Mouse (Mus musculus) limb, embryonic 11.5 days (tissue): ENCODE measurements at regions not wholly inside any gene's neighbourhood (a gene's known extent, or its start where the extent isn't known, plus 50 kb on each side); places are given as distances from the start of the nearest gene placed in this dataset.

Experiments
- ATAC-seq: fragments of 200-750 bp; cut with Nextera tagmentation; 2 replicates; pipeline ENCODE4 v1.8.0; 2017; ENCODE audit warnings: low read depth; ENCODE audit not compliant: insufficient number of reproducible peaks, low FRiP score, low TSS enrichment
- DNase-seq: peaks from one replicate; pipeline ENCODE4 v3.0.0-alpha.2; 2015; ENCODE audit warnings: low spot score
- H3K27ac ChIP-seq: fragments of 300-500 bp; sonication (generic); replicated peaks from 2 replicates; pipeline ENCODE4 v1.5.1; 2014; ENCODE audit warnings: low read depth, mild to moderate bottlenecking, low read length
- H3K27me3 ChIP-seq: fragments of 300-500 bp; sonication (generic); 2 replicates; pipeline ENCODE4 v1.6.1; 2014; ENCODE audit warnings: mild to moderate bottlenecking, low read length, mixed read lengths; ENCODE audit not compliant: control insufficient read depth, insufficient read depth
- H3K36me3 ChIP-seq: fragments of 300-500 bp; sonication (generic); 2 replicates; pipeline ENCODE4 v1.6.1; 2014; ENCODE audit warnings: mild to moderate bottlenecking, low read length, moderate library complexity, mixed read lengths; ENCODE audit not compliant: control insufficient read depth, insufficient read depth
- H3K4me1 ChIP-seq: fragments of 300-500 bp; sonication (generic); 2 replicates; pipeline ENCODE4 v1.6.1; 2014; ENCODE audit warnings: low read length, mixed read lengths; ENCODE audit not compliant: control insufficient read depth, insufficient read depth
- H3K4me2 ChIP-seq: fragments of 300-500 bp; sonication (generic); 2 replicates; pipeline ENCODE4 v1.6.1; 2014; ENCODE audit warnings: low read depth, mild to moderate bottlenecking, moderate library complexity; ENCODE audit not compliant: severe bottlenecking
- H3K4me3 ChIP-seq: fragments of 300-500 bp; sonication (generic); 2 replicates; pipeline ENCODE4 v1.5.1; 2014; ENCODE audit warnings: low read depth, low read length
- H3K9ac ChIP-seq: fragments of 300-500 bp; sonication (generic); 2 replicates; pipeline ENCODE4 v1.6.1; 2014; ENCODE audit warnings: mild to moderate bottlenecking, low read length
- H3K9me3 ChIP-seq: fragments of 300-500 bp; sonication (generic); 2 replicates; pipeline ENCODE4 v1.6.1; 2016; ENCODE audit warnings: low read length; ENCODE audit not compliant: control insufficient read depth
- WGBS: fragments of 180-500 bp; shearing (Covaris S2); extraction: QIAGEN DNeasy Blood & Tissue Kit; methylation state at CpG from one replicate; pipeline ENCODE4 v1.1.7; 2014; 5-methylcytosine and 5-hydroxymethylcytosine counted together

DNA sequence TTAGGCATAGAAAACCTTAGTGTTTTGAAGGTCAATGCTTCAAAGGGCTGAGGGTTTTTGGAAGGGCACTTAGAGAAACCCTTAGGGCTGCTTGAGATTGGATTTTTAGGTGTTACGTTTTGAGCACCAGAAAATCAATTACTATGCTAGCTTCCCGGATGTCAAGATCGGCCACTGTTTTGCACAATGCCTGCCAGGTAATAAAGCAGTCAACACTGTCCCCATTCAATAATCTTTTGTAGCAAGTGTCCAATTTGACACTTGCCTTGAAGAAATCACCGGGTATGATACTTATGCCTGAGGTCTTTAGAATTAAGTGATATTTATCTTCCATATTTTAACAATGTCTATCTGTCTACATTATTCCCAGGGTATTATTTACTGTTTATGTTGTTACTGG, 403.0 kb upstream of the Sel1l start:
- ATAC-seq (no peak), DNase-seq (no peak)
- Histone ChIP-seq H3K27ac (no peak overlapping the region), H3K9me3 (no peaks in the 10 kb centered on the region), H3K27me3 (no peaks in the 10 kb centered on the region), H3K9ac (no peak overlapping the region), H3K4me2 (no peak overlapping the region), H3K36me3 (no peaks in the 10 kb centered on the region), H3K4me1 (no peaks in the 10 kb centered on the region), H3K4me3 (no peak overlapping the region)
- WGBS, result 54% methylated on average over 4 of the region's 4 CpGs

DNA sequence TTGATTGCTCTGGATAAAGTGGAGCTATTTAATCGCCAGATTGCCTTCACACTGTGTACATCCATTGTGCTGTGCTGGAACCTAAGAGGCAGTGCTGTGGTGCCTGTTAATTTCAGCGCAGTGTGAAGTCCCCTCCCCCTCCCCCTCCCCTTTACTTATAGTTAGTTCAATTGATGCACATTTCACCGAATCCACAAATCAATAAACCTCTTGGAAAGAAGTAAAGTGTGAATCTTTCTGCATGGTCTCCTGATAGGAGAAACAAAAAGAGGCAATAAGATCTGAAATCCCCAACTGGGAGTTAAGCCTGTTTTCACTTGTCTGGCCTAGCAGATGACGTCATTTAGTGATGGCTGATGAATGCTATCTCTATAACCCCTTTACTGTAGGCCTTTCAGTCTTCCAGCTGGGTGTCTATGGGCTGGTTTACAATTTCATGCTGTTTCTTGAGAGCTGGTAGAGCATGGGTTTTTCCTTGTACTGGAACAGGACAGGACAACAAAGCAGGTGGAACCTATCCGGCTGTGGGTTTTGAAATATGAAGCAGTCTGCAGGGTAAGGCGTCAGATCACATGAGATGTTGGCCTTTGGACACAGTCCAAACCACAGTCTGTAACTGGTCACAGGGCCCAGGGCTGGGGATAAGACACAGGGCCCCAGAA, 398.0 kb upstream of the Sel1l start:
- Histone ChIP-seq H3K27ac (no peak overlapping the region), H3K36me3 (no peaks in the 10 kb centered on the region), H3K4me1 (no peaks in the 10 kb centered on the region), H3K9me3 (no peaks in the 10 kb centered on the region), H3K4me3 (no peak overlapping the region), H3K27me3 (no peaks in the 10 kb centered on the region), H3K4me2 (no peak overlapping the region), H3K9ac (no peak overlapping the region)
- DNase-seq (no peak), ATAC-seq (no peak)
- 69% methylated on average over 6 of the region's 6 CpGs for WGBS

DNA sequence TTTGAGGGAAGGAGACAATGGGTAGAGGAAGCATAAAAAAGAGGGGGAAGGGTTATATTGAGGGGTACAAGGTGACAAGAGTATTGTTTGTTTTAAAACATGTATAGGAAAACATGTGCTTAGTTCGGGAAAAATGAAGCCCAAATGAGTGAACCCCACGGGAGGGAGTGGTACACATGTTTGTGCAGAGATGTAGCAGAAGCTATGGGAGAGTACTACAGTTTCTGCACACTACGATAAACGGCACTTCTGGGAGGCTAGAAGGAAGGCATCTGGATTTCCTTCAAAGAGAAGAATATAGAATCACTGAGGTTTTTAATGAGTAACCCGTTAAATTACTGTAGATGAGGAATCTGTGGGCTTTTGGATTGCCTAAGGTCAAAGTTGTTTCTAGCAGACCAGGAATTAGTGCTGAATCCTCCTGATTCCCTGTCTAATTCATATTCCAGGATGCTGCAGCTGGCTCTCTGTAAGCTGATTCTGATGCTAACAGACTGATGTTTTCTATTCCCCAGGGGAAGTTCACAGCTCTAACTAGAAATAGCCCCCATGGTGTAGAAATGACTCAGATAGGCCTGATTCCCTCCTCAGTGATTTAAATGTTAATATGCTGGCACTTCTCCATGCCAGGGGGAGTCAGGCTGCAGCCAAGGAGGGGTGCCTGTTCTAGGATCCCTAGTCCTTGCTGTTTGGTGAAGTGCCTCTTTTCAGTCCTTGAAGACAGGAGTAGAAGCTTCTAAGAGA, 391.2 kb upstream of the Sel1l start:
- Histone ChIP-seq H3K9me3 (no peaks in the 10 kb centered on the region), H3K36me3 (no peaks in the 10 kb centered on the region), H3K27me3 (no peaks in the 10 kb centered on the region), H3K4me1 (no peaks in the 10 kb centered on the region), H3K4me2 (no peak overlapping the region), H3K4me3 (no peak overlapping the region), H3K27ac (no peak overlapping the region), H3K9ac (no peak overlapping the region)
- ATAC-seq (no peak), DNase-seq (no peak)
- WGBS, result 77% methylated on average over 5 of the region's 5 CpGs

DNA sequence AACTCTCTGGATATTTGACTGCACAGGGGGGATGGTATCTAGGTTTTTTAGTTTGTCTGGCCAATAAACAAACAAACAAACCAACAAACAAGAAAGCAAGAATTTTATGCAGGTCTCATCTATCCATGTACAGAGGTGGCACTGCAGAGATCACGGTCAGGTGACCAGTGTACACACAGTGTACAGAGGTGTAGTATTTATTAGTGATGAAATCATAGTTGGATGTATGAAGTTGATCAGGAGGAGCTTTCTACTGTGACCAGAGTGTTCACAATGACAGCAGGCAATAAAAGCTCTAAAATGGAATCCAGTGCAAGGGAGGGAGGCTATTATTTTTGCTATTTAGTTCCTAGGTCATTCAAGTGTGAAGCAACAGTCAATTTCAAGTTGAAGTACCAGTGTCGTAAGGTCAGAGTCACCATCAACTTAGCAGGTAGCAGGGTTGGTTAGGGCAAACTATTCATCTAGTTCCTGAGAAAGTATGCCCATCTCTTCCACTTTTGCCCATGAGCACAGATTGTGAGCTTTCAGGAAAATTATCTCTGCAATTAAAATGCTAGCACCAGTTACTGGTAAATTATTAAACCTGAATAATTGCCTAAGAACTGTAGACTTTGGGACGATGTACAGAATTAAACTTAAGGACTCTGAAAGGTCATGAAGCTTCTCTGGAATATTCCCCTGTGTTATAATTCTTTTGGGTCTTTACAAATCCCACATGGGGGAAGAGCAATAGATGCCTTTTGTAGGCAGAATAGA, 384.9 kb upstream of the Sel1l start:
- Histone ChIP-seq H3K4me1 (no peaks in the 10 kb centered on the region), H3K9me3 (no peaks in the 10 kb centered on the region), H3K4me2 (no peak overlapping the region), H3K4me3 (no peak overlapping the region), H3K36me3 (no peaks in the 10 kb centered on the region), H3K27ac (no peak overlapping the region), H3K27me3 (no peaks in the 10 kb centered on the region), H3K9ac (no peak overlapping the region)
- no peak for ATAC-seq
- no peak for DNase-seq
- 93% methylated on average over 3 of the region's 3 CpGs for WGBS

DNA sequence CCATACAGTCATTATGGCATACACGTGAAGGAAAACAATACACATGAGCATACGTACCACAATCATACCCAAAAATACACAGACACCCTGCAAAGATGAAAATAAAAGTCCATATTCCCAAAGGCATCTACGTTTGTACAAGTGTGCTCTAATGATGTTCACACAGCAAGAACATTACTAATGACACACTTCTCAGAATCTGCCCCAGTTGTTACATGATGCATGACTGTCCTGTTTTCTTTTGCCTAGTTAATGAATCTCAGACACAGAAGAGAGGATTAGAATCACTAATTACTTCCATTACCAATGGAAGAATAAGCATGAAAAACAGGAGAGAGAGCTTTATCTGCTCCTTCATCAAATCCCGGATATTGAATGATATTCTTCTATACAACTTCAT, 379.6 kb upstream of the Sel1l start:
- Histone ChIP-seq H3K4me3 (no peak overlapping the region), H3K27ac (no peak overlapping the region), H3K4me2 (no peak overlapping the region), H3K27me3 (no peaks in the 10 kb centered on the region), H3K9me3 (no peaks in the 10 kb centered on the region), H3K4me1 (no peaks in the 10 kb centered on the region), H3K36me3 (no peaks in the 10 kb centered on the region), H3K9ac (no peak overlapping the region)
- DNase-seq, result no peak
- WGBS, result 81% methylated on average over 4 of the region's 4 CpGs
- ATAC-seq, result no peak

DNA sequence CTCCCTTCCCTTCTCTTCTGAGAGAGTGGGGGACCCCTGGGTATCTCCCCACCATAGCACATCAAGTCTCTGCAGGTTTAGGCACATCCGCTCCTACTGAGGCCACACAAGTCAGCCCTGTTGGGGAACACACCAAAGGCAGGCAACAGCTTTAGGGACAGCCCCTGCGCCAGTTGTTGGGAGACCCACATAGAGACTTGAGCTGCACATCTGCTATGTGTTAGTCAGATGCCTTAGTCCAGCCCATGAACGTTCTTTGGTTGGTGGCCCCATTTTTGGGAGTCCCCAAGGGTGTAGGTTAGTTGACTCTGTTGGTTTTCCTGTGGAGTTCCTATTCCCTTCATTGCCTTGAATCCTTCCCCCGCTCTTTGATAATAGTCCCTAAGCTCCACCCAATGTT, 354.4 kb upstream of the Sel1l start:
- Histone ChIP-seq H3K4me1 (no peaks in the 10 kb centered on the region), H3K9me3 (no peaks in the 10 kb centered on the region), H3K36me3 (no peaks in the 10 kb centered on the region), H3K27ac (no peak overlapping the region), H3K27me3 (no peaks in the 10 kb centered on the region), H3K4me3 (no peak overlapping the region), H3K4me2 (no peak overlapping the region), H3K9ac (no peak overlapping the region)
- DNase-seq (no peak), ATAC-seq (no peak)
- WGBS, result 85% methylated on average over 4 of the region's 4 CpGs

DNA sequence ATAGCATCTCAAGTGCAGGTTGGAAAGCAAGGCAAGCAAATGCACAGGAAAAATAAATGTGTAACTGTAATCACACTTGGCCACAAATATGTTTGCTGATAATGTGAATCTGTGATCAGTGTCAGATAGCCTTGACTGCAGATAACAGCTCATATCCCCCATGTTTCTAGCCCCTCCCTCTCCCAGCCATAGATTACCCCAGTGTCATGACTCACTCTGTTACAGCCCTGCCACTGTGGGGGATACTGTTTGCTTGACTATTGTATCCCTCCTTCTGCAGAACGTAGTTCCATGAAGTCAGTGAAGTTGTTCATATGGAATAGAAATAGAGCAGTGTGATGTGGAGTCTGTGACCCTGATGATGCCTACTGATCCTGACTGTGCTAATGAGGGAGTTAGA, 351.6 kb upstream of the Sel1l start:
- Histone ChIP-seq H3K4me2 (no peak overlapping the region), H3K27ac (no peak overlapping the region), H3K4me1 (no peaks in the 10 kb centered on the region), H3K4me3 (no peak overlapping the region), H3K9ac (no peak overlapping the region), H3K36me3 (no peaks in the 10 kb centered on the region), H3K9me3 (no peaks in the 10 kb centered on the region), H3K27me3 (no peaks in the 10 kb centered on the region)
- DNase-seq (no peak), ATAC-seq (no peak)
- WGBS, result 80% methylated on average over 1 of the region's 1 CpGs

DNA sequence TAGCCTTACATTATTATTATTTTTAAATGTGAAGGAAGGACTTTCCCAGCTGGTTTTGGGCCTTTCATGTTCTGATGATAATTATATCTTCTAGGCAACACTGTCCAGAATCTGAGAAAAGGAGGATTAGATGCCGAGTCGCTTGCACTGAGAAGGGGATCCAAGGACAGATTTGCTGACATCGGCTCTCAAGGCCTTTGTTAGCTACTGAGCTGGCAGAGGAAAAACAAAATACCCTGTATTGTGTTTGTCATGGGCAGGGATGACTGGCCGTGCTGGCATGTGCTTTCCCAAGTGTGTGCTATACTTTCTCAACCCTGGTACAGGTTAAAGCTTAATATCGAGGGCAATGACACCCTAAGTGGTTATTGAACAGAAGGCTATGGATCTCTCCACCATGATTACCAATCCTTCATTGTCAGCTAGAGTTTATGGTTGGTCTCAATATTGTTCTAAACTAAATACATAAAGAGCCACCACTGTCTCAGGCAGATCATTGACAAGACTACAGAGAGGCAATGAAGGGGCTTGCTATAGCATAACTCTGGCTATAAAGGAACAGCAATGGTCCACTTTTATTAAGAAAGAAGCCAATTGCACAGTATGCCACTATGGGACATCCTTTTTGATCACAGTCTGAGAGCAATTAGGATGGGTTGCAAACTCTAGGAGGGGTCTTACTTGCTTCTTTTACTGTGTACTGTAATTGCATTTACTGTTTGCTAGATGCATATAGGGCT, 350.0 kb upstream of the Sel1l start:
- no peaks in the 10 kb centered on the region for H3K27me3 ChIP-seq
- no peak overlapping the region for H3K4me3 ChIP-seq
- no peak overlapping the region for H3K4me2 ChIP-seq
- WGBS, result 87% methylated on average over 5 of the region's 5 CpGs
- DNase-seq (no peak), ATAC-seq (no peak)
- no peak overlapping the region for H3K27ac ChIP-seq
- no peaks in the 10 kb centered on the region for H3K9me3 ChIP-seq
- no peaks in the 10 kb centered on the region for H3K36me3 ChIP-seq
- H3K4me1 ChIP-seq, result no peaks in the 10 kb centered on the region
- no peak overlapping the region for H3K9ac ChIP-seq
